ENCODE assay signal across 9 mouse cellular contexts in genomic region chr14:41127997-41128396, GRCm38 (mm10). TPM values are rescaled to one million over a fixed set of nuclear protein-coding genes. Genes with fewer than 3 reads are reported as not detected.
DNase-seq lines count a peak whose midpoint lies in the region; ATAC-seq lines count a peak whose summit lies in the region.
"Had no signal": no experiment of that assay in that cellular context is flagged by ENCODE, and none has a peak within 500 bp of the region (broad histone marks: within the 10 kb centered on the region; RNA-seq: fewer than 3 reads in every experiment).

No protein-coding gene starts in this region.

- peak; percentile 11 for DNase-seq in adrenal gland, adult 2 months
- no peak for DNase-seq in adrenal gland, adult 8-10 months
- peak; percentile 4 for DNase-seq in right cerebral cortex, adult 18-20 months
- no peak for DNase-seq in right cerebral cortex, postnatal 36 days (ENCODE audit: low spot score in 2 of 2)
- peak; percentile 50 for DNase-seq in kidney, adult 9 months
- peak; percentile 55 for DNase-seq in lung, postnatal 25 days (ENCODE audit: low spot score)
- no peak for DNase-seq in spleen, adult 12 weeks (ENCODE audit: low spot score)

- no peak for ATAC-seq in activated CD4-positive, CD25-positive, alpha-beta regulatory T cell, adult 4 months

RNA-seq across cellular contexts. Expression of gene Sftpa1, which starts 3.6 kb away (rescaled TPM):
- total RNA-seq in adrenal gland, adult 2 months (2021) = 1 to 10 TPM in 1 of 2 experiments, under 1 TPM in 1; 0.81 to 1.6 TPM
- not detected in 2 replicates for polyA plus RNA-seq in adrenal gland, adult 2 months (2012; rRNA removed)
- 1 to 10 TPM in 1 of 4 experiments, under 1 TPM in 3; 0.18 to 1.0 (median 0.44) TPM for total RNA-seq in adrenal gland, adult 8-10 months (2022)
- polyA plus RNA-seq in activated CD4-positive, CD25-positive, alpha-beta regulatory T cell, adult 4 months (2017; shearing (Covaris generic)) = not detected
- polyA plus RNA-seq: limb, embryonic 12.5 days had no signal

RNA-seq across cellular contexts. Expression of gene Mat1a, which starts 23.2 kb away (rescaled TPM):
- 1 to 10 TPM in 1 of 2 experiments, under 1 TPM in 1; 0.41 to 5.4 TPM for total RNA-seq in adrenal gland, adult 2 months (2021)
- 0.22 TPM in 1 of 2 replicates, not detected in the other for polyA plus RNA-seq in adrenal gland, adult 2 months (2012; rRNA removed)
- total RNA-seq in adrenal gland, adult 8-10 months (2022) = 1 to 10 TPM in 1 of 4 experiments, under 1 TPM in 1, not detected in 2; 0.70 to 1.0 TPM
- not detected for polyA plus RNA-seq in activated CD4-positive, CD25-positive, alpha-beta regulatory T cell, adult 4 months (2017; shearing (Covaris generic))
- polyA plus RNA-seq: limb, embryonic 12.5 days had no signal

RNA-seq across cellular contexts. Expression of gene Mbl1, which starts 23.3 kb away (rescaled TPM):
- total RNA-seq in adrenal gland, adult 2 months (2021) = under 1 TPM in 1 of 2 experiments, not detected in 1; 0.49 TPM
- not detected in 2 replicates for polyA plus RNA-seq in adrenal gland, adult 2 months (2012; rRNA removed)
- not detected for total RNA-seq in adrenal gland, adult 8-10 months (2022)
- polyA plus RNA-seq in activated CD4-positive, CD25-positive, alpha-beta regulatory T cell, adult 4 months (2017; shearing (Covaris generic)) = not detected
- polyA plus RNA-seq: limb, embryonic 12.5 days had no signal

RNA-seq across cellular contexts. Expression of gene Dydc1, which starts 55.3 kb away (rescaled TPM):
- not detected for total RNA-seq in adrenal gland, adult 2 months (2021)
- not detected in 2 replicates for polyA plus RNA-seq in adrenal gland, adult 2 months (2012; rRNA removed)
- under 1 TPM in 1 of 4 experiments, not detected in 3; 0.37 TPM for total RNA-seq in adrenal gland, adult 8-10 months (2022)
- not detected for polyA plus RNA-seq in activated CD4-positive, CD25-positive, alpha-beta regulatory T cell, adult 4 months (2017; shearing (Covaris generic))
- polyA plus RNA-seq: limb, embryonic 12.5 days had no signal

RNA-seq across cellular contexts. Expression of gene Sftpd, which starts 57.0 kb away (rescaled TPM):
- total RNA-seq in adrenal gland, adult 2 months (2021) = not detected
- not detected in 2 replicates for polyA plus RNA-seq in adrenal gland, adult 2 months (2012; rRNA removed)
- total RNA-seq in adrenal gland, adult 8-10 months (2022) = not detected
- polyA plus RNA-seq in activated CD4-positive, CD25-positive, alpha-beta regulatory T cell, adult 4 months (2017; shearing (Covaris generic)) = not detected
- polyA plus RNA-seq: limb, embryonic 12.5 days had no signal

Comparison
In these comparisons a context has a peak if more than half of its experiments do, and no peak if none do; other contexts are left out.
1. DNase-seq: peak in adrenal gland, adult 2 months (single experiment), right cerebral cortex, adult 18-20 months (single experiment), kidney, adult 9 months (single experiment) and lung, postnatal 25 days (single experiment); none in adrenal gland, adult 8-10 months (single experiment), right cerebral cortex, postnatal 36 days (0 of 2) and spleen, adult 12 weeks (single experiment).